Mouse (Mus musculus): ENCODE data around the gene Dnajc21. TPM values are rescaled to one million over a fixed set of nuclear protein-coding genes. Genes with fewer than 3 reads are reported as not detected.

The Dnajc21 gene
- total RNA-seq, 2 experiments from 2014 or later, result 25.7 to 26.4 TPM

GRCm38 (mm10) chr15:10436893-10437292, 33.4 kb downstream of the Dnajc21 start:
- DNase-seq, result no peak

- DNase-seq, result no peak
Measured at GRCm38 (mm10) chr15:10426545-10427266, 43.6 kb downstream of the Dnajc21 start.

GRCm38 (mm10) chr15:10426124-10426523, 44.2 kb downstream of the Dnajc21 start:
- DNase-seq, result no peak

GRCm38 (mm10) chr15:10421785-10422144, 48.6 kb downstream of the Dnajc21 start:
- DNase-seq, result no peak

GRCm38 (mm10) chr15:10421138-10421784, 49.1 kb downstream of the Dnajc21 start:
- DNase-seq, result no peak

GRCm38 (mm10) chr15:10413656-10414055, 56.7 kb downstream of the Dnajc21 start:
- no peak for DNase-seq

- no peak for DNase-seq
Measured at GRCm38 (mm10) chr15:10410881-10411280, 59.4 kb downstream of the Dnajc21 start.

- DNase-seq, result no peak
Measured at GRCm38 (mm10) chr15:10409842-10410241, 60.5 kb downstream of the Dnajc21 start.

- no peak for DNase-seq
Measured at GRCm38 (mm10) chr15:10400415-10400814, 69.9 kb downstream of the Dnajc21 start.

- no peak for DNase-seq
Measured at GRCm38 (mm10) chr15:10399795-10400194, 70.5 kb downstream of the Dnajc21 start.

Other genes starting within 250 kb of the Dnajc21 start
- gene Gm21973, start 145.1 kb downstream of the Dnajc21 start, total RNA-seq (2021), result not detected
- not detected for gene Agxt2, start 112.0 kb downstream of the Dnajc21 start, total RNA-seq (2021)
- 10 to 100 TPM; 26.6 to 27.4 TPM for gene Brix1, start 15.4 kb upstream of the Dnajc21 start, total RNA-seq (2021)
- 10 to 100 TPM; 12.7 to 13.5 TPM for gene Rad1, start 15.5 kb upstream of the Dnajc21 start, total RNA-seq (2021)
- gene Ttc23l, start 88.2 kb upstream of the Dnajc21 start, total RNA-seq (2021), result not detected
- gene Rai14, start 244.1 kb upstream of the Dnajc21 start, total RNA-seq (2021), result 1 to 10 TPM; 4.8 to 5.6 TPM

Measured in layer of hippocampus, postnatal 36 days (tissue).